19 mouse cellular contexts compared by ENCODE assay signal in the genomic region with DNA sequence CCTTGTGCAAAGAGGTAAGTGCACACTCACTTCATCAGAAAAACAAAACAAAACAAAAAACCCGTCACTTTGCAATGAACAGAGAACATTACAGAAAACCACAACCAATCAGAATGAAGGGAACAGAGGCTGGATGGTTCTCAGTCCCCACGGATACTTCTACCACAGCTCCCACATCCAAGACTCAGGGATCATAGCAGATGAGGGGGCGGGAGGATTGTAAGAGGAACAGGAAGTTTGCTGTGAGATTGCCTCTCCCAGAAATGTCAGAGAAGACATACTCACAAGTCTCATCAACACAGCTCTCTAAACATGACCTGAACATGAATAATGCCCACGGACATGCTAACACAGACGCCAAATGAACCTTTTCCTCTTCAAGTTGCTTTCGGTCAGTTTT.
"Had no signal": no experiment of that assay in that cellular context is flagged by ENCODE, and none has a peak within 500 bp of the region (broad histone marks: within the 10 kb centered on the region; RNA-seq: fewer than 3 reads in every experiment).

No protein-coding gene starts in this region.

- H3K36me3 ChIP-seq: liver, embryonic 15.5 days; lung, embryonic 15.5 days; midbrain, embryonic 12.5 days; midbrain, embryonic 15.5 days; neural tube, embryonic 12.5 days had no signal

- H3K9me3 ChIP-seq: liver, embryonic 15.5 days; lung, embryonic 15.5 days; midbrain, embryonic 12.5 days; midbrain, embryonic 15.5 days had no signal

- DNase-seq: liver, postnatal 0 days; lung, adult 2 months; lung, postnatal 14 days; lung, postnatal 36 days; retina, postnatal 1 day; right cerebral cortex, postnatal 14 days; right cerebral cortex, postnatal 4 days; spleen, adult 18-20 months; thymus, adult 18-20 months; thymus, postnatal 14 days; thymus, postnatal 36 days had no signal

- H3K4me2 ChIP-seq: liver, embryonic 15.5 days; lung, embryonic 15.5 days; midbrain, embryonic 12.5 days; midbrain, embryonic 15.5 days; neural tube, embryonic 12.5 days had no signal

- H3K4me3 ChIP-seq: liver, embryonic 15.5 days; lung, embryonic 15.5 days; megakaryocyte, embryonic 14.5 days; midbrain, embryonic 12.5 days; midbrain, embryonic 15.5 days; neural tube, embryonic 12.5 days had no signal

- H3K27ac ChIP-seq: liver, embryonic 15.5 days; lung, embryonic 15.5 days; macrophage; midbrain, embryonic 12.5 days; midbrain, embryonic 15.5 days; neural tube, embryonic 12.5 days had no signal

- ATAC-seq: lung, postnatal 0 days; midbrain, embryonic 15.5 days had no signal

- H3K27me3 ChIP-seq: midbrain, embryonic 12.5 days; midbrain, embryonic 15.5 days had no signal

- H3K9ac ChIP-seq: liver, embryonic 15.5 days; liver, postnatal 0 days; lung, embryonic 15.5 days; midbrain, embryonic 12.5 days; midbrain, embryonic 15.5 days; neural tube, embryonic 12.5 days had no signal
